Mouse (Mus musculus) adrenal gland, adult 2 months (tissue): Measurements from ENCODE around the gene Ppil2. TPM values are rescaled to one million over a fixed set of nuclear protein-coding genes. Genes with fewer than 3 reads are reported as not detected.

Source experiments
- DNase-seq: peaks from one replicate; pipeline ENCODE4 v3.0.0; 2021
- polyA plus RNA-seq: library from polyadenylated mRNA; depleted of rRNA; stranded (reverse); fragments of >200 nt; gene quantifications from 2 replicates; pipeline ENCODE4 v1.2.3, GENCODE M21; 2012
- total RNA-seq, 2 experiments: library from RNA; stranded (reverse); gene quantifications; 2 replicates each; pipeline ENCODE4 v1.2.3; 2021

The Ppil2 gene
- total and polyA plus RNA-seq, 3 experiments, result 80.3 to 98.6 (median 87.1) TPM

- no peak for DNase-seq
Observed at GRCm38 (mm10) chr16:17102630-17103220, 8.3 kb downstream of the Ppil2 start.

DNA sequence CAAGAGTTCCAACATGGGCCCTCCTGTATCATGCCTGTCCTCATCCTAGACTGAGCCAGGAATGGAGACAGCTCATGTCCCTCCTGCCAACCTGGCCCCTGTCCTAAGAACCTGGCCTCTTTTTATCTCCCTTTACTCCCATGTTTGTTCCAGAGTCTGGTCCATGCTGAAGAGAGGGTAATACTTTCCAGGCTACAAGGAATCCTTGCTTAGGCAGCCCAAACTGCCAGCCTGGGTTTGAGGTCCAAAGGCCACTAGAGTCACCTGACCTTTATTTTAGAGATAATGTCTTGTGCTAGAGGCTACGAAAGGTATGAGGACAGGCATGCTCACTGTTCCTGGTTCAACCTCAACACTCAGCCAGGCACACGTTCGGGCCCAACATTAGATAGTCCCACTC, 14.1 kb downstream of the Ppil2 start:
- no peak for DNase-seq

GRCm38 (mm10) chr16:17088346-17088745, 22.7 kb downstream of the Ppil2 start:
- DNase-seq, result no peak

DNA sequence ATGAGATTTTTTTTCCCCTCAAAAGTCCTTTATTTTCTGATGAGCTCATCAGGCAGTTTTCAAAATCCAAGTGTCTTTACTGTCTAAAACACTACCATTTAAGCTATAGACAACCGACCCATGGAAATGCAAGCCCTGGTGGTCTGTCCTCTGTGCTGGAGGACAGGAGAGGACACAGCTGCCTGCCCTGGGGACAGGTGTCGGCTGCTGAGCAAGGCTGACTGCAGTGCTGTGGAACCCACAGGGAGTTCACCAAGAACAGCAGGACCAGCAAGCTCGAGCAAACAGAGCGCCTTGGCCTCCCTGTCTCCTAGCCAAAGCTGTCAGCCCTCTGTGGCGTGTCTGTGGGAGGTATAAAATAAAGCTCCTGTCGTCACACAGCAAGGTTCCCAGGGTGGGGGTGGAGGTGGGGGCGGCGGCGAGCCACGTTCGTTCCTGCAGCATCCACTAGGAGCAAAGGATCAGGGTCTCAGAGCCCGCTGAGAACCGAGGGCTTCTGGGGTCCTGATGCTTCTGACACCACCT, 24.3 kb downstream of the Ppil2 start:
- DNase-seq, result peak; percentile 17

DNA sequence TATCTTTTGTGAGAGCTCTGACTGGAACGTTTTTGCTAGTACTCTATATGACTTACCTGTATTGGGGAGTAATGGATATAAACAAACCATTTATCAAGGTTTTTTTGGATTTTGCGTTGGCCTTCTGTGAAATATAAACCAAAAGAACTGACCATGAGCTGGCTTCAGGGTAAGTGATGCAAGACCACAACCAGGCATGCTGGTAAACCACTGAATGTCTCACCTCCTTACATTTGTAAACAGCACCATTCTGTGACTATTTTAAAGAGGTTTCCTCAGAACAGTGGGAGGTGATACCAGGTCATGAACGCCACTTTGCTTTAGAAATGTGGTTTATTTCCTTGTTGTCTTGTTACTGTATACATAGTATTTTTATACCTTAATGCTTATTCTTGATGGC, 24.8 kb downstream of the Ppil2 start:
- no peak for DNase-seq

DNA sequence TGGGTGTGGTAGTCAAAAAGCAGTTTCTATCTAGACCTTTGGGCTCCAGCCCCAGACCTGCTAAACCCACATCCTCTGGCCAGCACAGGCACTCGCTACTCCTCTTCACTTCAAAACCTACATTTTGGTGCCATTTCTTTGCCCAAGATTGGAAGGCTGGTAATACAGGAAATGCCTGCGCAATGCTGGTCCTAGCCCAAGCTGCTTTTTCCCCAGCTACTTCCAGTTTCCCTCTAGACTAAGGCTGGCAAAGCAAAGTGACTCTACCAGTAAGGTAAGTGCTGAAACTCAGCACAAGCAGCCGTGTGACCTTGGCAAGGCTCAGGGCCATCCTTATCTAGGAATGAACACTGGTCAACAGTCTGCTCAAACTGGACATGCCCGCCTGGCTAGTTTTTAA, 25.4 kb downstream of the Ppil2 start:
- peak; percentile 74 for DNase-seq

- no peak for DNase-seq
Observed at GRCm38 (mm10) chr16:17082121-17082792, 28.8 kb downstream of the Ppil2 start.

- no peak for DNase-seq
Observed at GRCm38 (mm10) chr16:17078101-17078500, 33.0 kb downstream of the Ppil2 start.

- no peak for DNase-seq
Observed at GRCm38 (mm10) chr16:17076869-17077268, 34.2 kb downstream of the Ppil2 start.

- DNase-seq, result no peak
Observed at GRCm38 (mm10) chr16:17076301-17076700, 34.8 kb downstream of the Ppil2 start.

DNA sequence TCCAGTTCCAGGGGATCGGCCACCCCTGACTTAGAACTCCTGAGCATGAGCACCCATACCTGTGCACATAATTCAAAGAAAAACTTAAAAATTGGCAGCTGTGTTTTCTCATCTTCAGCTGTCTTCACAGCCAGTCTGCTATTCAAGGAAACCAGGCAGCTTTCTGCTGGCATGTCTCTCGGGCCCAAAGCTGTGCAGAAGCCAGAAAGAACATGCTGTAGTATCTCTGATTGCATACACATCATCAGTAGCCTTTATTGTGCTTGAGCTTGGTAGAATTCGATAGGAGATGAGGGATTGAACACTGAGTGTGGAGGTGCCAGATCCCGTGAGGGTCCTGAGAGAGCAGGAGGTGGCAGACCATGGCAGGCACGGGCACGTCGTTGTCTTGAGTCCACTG, 38.1 kb downstream of the Ppil2 start:
- DNase-seq, result no peak

- DNase-seq, result no peak
Observed at GRCm38 (mm10) chr16:17070716-17071115, 40.3 kb downstream of the Ppil2 start.

DNA sequence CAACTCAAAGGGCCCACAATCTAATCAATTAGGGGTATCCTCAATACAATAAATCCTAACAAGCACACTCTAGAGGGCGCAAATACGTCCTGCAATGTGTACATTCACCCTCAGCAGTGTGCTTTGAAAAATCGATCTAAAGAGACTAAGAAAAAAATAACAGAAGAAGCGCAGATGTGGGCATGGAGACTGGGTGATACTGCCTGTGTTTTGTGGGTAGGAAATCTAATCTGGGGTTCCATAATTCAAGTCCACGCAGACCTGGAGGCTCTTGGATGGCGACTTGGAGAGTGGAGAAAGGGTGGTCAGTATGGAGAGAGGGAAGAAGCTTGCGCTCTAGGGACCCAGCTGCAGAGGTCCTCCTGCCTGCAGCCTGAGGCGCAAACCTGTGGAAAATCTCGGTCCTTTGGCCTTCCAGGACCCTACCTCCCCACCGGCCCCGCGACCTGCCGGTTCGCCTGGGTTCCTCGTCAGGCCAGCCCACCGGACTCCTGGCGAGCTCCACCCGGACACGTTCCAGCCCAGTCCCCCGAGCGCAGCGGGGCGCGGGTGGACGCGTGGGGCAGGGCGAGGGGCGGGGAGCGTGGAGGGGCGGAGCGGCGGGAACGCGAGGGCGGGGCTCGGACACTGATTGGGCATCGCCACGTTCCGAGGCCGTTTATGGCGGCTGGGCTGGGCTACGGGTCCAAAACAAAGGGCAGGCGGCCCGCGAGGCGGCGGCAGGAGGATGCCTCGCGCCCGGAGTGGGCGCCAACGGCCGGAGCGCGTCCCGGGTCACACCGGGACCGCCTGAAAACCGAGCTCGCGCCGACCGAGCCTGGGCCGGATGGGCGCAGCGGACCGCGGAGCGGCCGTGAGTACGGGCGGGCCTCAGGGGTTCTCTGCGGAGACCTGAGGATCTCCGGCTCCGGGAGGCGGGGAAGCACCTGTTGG, 41.3 kb downstream of the Ppil2 start, which contains the start of gene Ypel1:
Gene Ypel1 (plus strand): TSS at position 186 of the 933 bp plus-strand sequence.
- peak; percentile 96 for DNase-seq

DNA sequence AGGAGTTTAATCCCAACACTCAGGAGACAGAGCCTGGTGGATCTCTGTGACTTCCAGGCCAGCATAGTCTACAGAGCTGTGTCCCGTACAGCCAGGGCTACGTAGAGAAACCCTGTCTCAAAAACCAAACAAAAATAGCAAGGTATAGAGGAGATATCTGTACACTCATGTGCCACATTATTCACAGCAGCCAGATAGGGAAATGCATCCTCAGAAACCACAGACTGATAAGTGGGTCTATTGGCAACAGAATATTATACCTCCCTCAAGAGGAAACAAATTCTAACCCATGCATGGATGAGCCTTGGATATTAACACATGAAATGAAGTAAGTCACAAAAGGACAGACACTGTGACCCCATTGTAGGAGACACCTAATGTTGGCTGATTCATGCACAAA, 43.5 kb downstream of the Ppil2 start:
- DNase-seq, result no peak

GRCm38 (mm10) chr16:17062338-17062737, 48.7 kb downstream of the Ppil2 start:
- no peak for DNase-seq

- no peak for DNase-seq
Observed at GRCm38 (mm10) chr16:17055584-17055983, 55.5 kb downstream of the Ppil2 start.

DNA sequence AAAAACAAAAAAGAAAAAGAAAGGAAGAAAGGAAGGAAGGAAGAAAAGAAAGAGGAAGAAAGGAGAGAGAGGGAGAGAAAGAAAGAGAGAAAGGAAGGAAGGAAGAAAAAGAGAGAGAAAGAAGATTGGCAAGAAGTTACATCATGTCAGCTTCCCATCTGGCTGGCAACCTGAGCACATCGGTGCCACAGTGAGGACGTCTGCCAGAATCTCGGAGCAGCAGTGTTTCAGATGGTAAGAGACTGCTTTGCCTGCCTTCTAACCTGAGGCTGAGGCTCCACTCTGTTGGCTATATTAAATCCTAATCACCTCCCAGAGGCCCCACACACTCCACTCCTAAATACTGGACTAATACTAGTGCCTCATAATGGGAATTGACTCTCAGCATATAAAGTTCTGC, 57.2 kb downstream of the Ppil2 start:
- DNase-seq, result no peak

DNA sequence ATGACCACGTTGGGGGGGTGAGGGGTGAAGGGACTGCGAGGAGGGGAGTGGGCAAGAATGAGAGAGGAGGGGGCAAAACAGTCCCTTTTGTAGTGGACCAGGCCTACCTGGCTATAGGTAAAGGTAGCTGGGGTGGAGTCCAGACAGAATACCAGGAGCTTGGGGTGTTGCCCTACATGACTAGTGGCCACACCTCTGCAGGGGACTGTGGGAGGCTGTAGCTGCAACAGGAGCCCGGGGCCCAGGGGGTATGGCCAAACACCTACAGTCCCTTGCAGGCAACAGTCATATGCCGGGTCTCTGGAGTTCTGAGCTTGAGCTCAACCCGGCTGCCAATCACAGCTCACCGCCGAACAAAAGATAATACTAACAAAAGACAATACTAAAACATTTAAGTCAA, 59.0 kb downstream of the Ppil2 start:
- DNase-seq, result no peak

DNA sequence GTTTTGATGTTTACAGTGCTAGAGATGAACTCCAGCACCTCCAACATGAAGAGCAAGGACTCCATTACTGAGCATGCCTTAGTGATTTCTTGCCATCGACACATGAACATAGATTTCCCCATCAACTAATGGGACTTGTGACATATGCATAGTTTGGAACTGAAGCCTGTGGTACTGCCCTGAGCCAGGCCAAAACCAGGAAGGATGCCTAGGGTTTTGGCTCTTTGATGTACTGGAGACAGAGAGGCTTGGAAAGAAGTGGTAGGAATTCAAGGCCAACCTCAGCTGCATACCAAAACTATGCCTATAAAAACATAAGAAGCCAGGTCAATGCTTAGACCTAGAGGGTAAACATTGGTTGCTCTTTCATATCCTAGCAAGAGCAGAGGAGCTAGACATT, 61.2 kb downstream of the Ppil2 start:
- no peak for DNase-seq

DNA sequence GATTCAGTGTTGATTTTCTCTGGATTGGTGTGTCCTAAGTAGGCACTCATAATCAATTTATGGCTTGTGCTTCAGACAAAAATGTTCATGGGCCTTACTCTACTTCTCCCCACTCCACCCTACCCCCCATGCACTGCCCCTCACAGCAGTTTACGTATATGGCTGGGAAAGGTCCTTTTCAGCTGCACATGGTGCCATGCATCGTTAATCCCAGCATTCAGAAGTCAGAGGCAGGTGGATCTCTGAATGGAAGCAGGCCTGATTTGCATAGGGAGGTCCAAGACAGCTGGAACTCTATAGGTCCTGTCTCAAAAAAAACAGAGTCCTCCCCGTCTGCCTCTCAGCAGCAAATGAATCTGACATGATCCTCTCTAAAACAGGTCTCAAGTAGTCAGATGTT, 65.8 kb downstream of the Ppil2 start:
- DNase-seq, result no peak

- DNase-seq, result peak; percentile 73
Observed at GRCm38 (mm10) chr16:17044320-17044719, 66.7 kb downstream of the Ppil2 start.

- no peak for DNase-seq
Observed at GRCm38 (mm10) chr16:17041417-17041816, 69.6 kb downstream of the Ppil2 start.

- DNase-seq, result no peak
Observed at GRCm38 (mm10) chr16:17040716-17041115, 70.3 kb downstream of the Ppil2 start.
